Mouse (Mus musculus): ENCODE measurements around the gene Hps1. TPM values are rescaled to one million over a fixed set of nuclear protein-coding genes. Genes with fewer than 3 reads are reported as not detected.

The Hps1 gene
- polyA plus RNA-seq, 1 experiment from 2014 or later, result 17.7 TPM

Other genes starting within 250 kb of the Hps1 start
- 0.55 and 0.65 TPM in 2 replicates for gene Loxl4, start 167.2 kb downstream of the Hps1 start, polyA plus RNA-seq (2015; fragmentation: Nextera tagmentation; extraction: Ambion mirVana)
- 5.3 and 5.8 TPM in 2 replicates for gene Pyroxd2, start 27.2 kb downstream of the Hps1 start, polyA plus RNA-seq (2015; fragmentation: Nextera tagmentation; extraction: Ambion mirVana)